Mouse (Mus musculus): ENCODE measurements around the gene Spcs2.
A peak's percentile ranks its signal among the peaks of the same experiment; 100 is the strongest.

GRCm38 (mm10) chr7:99813394-99813793, 49.9 kb downstream of the Spcs2 start:
- TF ChIP-seq CTCF (IDR thresholded peaks at IDR 0.05; ENCODE audit: low read depth, low read length) (0 out of 2 replicates have a peak, but pooled peaks have one; percentile 8), GATA1 (IDR thresholded peaks at IDR 0.05; ENCODE audit: borderline replicate concordance, low read length) (no peak), TAL1 (conservative IDR thresholded peaks at IDR 0.05; ENCODE audit: low read depth, low read length) (no peak), POLR2AphosphoS5 (IDR thresholded peaks at IDR 0.05; ENCODE audit: insufficient replicate concordance, low read depth, low read length) (no peak), GATA2 (IDR thresholded peaks at IDR 0.05; ENCODE audit: borderline replicate concordance, low read depth, low read length) (no peak)
